Mouse (Mus musculus) common myeloid progenitor, adult 5-6 weeks (primary cell): ENCODE results near the gene Myo1f. TPM values are rescaled to one million over a fixed set of nuclear protein-coding genes. Genes with fewer than 3 reads are reported as not detected.
"Not testable (repeated sequence)": the region's sequence is repeated elsewhere in the genome, so short reads cannot be mapped to it uniquely, and the experiment has no call there.

ENCODE experiments used
- ATAC-seq: replicated peaks from 2 replicates; pipeline ENCODE4 v1.8.0; 2016; ENCODE audit warnings: low read depth, mild to moderate bottlenecking, moderate TSS enrichment, inconsistent platforms; ENCODE audit not compliant: poor library complexity, severe bottlenecking
- total RNA-seq: library from RNA; stranded (forward); fragments of 200-1000, 187-1606 nt; gene quantifications from 2 replicates; pipeline ENCODE4 v1.2.3, GENCODE M21; 2017

Gene Myo1f
- total RNA-seq, 1 experiment from 2014 or later: 75.5 TPM

DNA sequence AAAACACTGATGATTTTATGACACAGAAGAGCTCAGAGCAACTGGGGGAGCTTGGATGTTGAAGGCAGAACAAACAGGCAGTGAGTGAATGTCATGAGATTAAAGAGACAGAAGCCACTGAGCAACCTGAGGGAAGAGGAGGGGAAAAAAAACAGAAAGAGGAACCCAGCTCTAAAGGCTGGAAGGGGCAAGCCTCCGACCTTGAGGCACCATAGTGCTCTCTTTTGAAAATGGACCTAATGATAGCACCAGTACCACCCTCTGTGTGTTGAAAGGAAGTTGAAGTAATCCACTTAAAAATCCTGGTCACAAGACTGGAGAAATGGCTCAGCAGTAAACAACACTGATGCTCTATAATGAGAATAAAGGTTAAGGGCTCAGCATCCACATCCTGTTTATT lies 9.1 kb downstream of the Myo1f start:
- ATAC-seq: no peak

DNA sequence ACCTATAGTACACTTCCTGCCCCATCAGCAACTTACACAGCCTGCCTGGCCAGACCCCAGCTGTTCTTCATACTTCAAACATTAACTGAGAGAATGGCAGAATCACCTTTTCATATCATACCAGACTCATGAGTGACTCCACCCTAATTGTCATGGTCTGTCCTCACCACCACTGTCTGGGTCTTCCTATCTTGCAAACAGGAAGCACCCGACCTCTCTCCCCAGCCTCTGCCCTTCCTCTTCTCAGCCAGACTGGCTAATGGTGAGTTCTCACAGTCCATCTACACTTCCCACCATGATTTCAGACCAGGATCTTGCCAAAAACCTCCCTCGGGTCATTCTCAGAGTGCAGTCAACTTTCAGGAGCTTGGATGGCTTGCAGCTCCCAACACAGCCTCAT lies 10.7 kb downstream of the Myo1f start:
- ATAC-seq: peak; percentile 87

DNA sequence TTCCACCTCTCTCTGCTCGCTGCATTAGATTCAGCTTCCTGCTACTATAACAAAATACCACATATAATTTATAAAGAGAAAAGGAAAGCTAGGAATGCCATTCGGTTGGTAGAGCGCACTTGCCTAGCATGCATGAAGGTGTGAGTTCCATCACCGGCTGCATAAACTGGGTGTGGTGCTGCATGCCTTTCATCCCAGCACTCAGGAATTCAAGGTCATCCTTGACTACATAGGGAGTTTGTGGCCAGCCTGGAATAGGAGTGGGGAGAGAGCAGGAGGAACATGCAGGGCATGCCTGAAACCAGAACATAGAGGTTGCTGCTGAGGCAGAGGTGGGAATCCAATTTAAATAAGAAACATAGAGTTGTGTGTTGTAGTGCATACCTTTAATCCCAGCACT lies 28.6 kb downstream of the Myo1f start:
- no peak for ATAC-seq

DNA sequence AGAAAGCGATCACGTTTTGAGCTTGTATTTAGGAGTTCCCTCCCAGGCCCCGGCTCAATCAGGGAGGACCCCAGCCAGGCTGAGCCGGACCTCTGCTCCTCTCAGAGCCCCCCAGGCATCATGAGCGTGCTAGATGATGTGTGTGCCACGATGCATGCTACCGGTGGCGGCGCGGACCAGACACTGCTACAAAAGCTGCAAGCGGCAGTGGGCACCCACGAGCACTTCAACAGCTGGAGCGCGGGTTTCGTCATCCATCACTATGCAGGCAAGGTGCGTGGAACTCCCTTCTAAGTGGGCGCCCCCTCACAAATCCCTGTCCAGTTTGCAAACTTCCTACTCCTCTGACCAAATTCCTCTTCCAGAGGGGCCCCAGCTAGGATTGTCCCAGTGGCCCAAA lies 30.5 kb downstream of the Myo1f start:
- ATAC-seq: no peak

DNA sequence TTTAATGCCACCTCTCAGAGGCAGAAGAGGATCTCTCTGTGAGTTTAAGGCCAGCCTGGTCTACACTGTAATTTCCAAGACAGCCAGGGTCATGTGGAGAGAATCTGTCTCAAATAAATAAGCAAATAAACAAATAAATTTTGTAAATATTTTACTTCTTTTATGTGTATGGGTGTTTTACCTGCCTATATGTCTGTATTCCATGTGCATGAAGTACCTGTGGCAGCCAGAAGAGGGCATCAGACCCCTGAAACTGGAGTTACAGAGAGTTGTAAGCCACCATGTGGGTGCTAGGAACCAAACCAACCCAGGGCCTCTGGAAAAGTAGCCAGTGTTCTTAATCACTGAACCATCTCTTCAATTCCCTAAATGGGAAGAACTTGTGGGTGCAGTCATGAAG lies 41.8 kb downstream of the Myo1f start:
- no peak for ATAC-seq

DNA sequence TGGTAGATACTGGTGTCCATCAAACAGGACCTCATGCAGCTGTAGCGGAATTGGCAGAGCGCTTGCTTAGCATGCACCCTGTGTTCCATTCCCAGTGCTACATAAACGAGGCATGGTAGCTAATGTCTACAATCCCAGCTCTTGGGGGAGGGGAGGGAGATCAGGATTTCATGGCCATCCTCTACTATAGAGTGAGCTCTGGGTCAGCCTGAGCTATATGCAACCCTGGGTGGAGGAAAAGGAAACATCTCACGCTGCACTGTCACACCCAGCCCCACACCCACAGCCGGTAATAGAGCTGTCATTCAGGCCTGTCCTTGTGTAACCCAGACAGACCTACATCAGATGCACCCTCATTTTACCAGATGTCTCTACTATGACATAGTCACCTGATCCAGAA lies 43.0 kb downstream of the Myo1f start:
- ATAC-seq: no peak

DNA sequence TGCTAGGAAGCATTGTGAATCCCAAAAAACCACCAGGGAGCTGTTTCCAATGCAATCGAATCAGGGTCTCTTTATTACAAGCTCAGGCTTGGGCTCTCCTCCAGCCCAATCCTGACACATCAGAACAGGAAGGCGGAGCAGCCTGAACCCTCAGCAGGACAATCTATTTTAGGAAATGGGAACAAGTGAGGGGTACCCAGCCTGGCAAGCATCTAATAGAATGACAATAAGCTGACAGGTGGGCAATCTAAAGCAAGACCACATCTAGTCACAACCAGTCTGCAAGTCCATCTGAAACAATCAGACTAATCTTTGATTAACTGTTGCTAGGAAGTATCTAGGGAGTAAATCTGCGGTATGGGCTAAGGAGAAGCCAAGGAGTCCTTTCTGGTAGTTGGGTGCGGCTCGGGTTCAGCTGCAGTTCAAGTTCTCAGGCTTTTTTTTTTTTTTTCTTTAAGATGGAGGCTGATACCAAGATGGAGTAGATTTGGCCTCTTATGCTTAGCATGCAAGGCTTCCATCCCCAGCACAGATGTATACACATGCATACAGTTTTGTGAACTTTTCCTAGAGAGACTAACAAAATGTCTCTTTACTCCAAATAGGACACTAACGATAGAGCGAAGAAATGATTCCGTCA lies 44.4 kb downstream of the Myo1f start:
- no peak for ATAC-seq

DNA sequence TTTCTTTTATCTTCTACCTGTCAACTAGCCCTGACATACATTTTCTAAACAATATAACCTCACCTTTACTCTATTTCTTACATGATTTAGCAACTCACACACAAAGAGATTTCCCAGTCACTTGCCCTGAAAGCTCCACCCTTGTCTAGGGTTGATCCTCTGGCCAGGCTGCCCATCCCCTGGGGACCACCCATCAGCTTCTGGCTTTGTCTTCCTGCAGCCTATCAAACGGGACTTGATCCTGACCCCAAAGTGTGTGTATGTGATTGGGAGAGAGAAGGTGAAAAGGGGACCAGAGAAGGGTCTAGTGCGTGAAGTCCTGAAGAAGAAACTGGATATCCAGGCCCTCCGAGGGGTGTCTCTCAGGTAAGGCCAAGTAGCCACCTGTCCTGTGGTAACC lies 45.3 kb downstream of the Myo1f start:
- ATAC-seq: no peak

DNA sequence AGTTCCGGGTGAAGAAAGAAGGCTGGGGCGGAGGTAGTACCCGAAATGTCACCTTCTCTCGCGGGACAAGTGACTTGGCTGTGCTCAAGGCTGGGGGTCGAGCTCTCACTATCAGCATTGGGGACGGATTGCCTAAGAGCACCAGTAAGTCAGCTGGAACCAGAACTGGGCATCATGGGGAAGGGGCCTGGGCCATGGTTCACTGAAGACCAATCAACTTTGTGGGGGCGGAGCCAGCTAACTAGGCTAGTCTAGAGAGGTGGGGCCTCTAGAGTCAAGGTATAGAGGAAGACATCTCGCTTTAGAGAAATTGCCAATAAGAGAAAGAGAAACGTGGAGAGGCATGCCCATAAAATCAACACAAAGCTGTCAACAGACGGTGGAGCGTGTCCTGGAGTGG lies 46.4 kb downstream of the Myo1f start:
- ATAC-seq: no peak

DNA sequence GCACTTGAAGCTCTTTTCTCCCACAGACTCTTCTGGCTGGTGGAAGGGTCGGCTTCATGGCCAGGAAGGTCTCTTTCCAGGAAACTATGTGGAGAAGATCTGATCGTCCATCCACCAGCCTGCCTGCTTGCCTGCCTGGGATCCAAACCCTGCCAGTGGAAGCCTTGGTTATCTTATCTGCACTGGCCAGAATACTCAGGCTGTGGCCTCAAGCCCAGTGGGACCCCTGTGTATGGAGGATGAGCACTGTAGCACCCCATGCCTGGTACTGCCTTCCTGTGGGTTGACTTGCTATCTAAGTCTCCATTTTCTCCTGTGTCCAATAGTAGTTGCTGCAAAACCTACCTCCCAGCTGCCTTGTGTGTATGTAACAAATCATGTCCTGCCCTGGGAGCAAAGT lies 51.8 kb downstream of the Myo1f start:
- ATAC-seq: 0 out of 2 replicates have a peak, but pooled peaks have one; percentile 29

DNA sequence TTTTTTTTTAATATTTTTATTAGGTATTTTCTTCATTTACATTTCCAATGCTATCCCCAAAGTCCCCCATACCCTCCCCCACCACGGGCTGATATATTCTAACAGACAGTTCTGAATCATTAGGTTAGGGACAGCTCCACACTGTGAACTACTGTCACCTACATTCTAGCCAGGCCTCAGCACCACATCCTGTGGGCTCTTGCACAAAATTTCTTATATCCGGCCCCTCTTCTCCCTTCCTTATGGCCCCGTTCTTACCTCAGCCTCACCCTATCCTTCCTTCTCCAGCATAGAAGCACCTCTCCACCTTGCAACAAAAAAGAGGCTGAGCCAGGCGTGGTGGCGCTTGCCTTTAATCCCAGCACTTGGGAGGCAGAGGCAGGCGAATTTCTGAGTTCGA lies 55.0 kb downstream of the Myo1f start:
- no peak for ATAC-seq

DNA sequence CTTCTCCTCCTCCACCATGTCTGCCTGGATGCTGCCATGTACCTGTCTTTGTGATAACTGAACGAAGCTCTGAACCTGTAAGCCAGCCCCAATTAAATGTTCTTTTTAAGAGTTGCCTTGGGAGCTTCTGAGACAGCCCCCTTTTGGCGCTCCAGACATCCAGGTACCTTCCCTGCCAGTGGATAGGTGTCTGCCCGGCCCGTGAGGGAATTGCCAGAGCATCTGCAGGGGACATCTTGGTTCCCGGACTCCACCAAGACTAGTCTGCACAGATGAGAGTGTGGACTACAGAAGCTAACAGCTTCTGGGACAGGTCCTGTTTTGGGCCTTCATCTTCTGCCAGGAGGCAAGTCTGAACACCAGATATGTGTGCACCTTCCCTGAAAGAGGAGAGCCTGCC lies 58.2 kb downstream of the Myo1f start:
- not testable (repeated sequence) for ATAC-seq

DNA sequence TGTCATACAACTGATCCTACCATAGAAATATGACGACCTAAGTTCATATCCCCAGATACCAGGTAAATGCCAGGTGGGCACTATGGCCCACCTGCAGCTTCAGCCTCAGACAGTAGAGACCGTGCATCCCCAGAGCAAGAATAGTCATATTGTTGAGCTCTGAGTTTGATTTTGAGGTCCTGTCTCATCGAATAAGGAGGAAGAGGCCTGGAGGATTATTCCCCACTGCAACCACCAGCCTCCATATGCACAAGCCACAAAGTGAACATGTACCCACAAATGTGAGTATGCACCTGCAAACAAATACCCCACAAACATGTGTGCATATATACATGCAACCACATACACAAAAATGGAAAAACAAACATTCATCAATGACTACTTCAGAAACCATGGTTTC lies 71.8 kb downstream of the Myo1f start:
- ATAC-seq: no peak

DNA sequence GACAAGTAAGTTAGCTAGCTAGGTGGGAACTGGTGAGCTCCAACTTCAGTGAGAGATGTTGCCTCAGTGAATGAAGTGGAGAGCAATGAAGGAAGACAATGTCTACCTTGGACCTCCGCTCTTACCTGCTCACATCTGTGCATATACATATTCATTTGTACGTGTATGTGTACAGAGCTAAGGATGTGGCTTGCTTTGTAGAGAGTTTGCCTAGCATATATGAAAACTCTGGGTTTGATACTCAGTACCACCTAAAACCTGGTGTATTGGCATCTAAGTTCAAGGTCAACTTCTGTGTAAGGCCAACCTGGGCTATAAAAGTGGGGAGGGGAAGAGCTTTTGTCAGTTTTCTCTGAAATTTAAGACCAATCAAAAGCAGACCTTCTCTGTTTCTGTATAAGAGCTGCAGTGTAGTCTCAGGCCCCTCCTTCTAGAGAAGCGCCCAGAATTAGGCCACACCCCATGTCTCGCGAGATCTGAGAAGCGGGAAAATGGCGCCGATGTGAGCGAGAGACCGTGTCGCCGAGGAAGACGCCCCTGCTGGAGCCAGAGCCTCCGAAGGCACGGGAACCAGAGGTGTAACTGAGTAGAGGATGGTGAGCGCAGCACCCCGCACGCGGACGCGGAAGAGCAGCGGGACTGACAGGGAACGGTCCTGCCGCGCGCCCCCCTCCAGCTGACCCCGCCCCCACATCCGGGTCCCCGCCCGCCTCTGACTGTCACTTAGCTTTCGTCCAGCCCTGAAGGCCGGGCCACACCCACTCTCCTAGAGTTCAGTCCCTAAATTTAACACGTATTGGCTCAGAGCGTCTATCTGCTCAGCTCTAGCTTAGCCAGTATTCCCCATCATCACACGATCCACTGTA lies 73.3 kb downstream of the Myo1f start, which contains the start of gene Zfp414:
Gene Zfp414 (plus strand): TSS at position 470 of the 866 bp plus-strand sequence.
- peak; percentile 95 for ATAC-seq

DNA sequence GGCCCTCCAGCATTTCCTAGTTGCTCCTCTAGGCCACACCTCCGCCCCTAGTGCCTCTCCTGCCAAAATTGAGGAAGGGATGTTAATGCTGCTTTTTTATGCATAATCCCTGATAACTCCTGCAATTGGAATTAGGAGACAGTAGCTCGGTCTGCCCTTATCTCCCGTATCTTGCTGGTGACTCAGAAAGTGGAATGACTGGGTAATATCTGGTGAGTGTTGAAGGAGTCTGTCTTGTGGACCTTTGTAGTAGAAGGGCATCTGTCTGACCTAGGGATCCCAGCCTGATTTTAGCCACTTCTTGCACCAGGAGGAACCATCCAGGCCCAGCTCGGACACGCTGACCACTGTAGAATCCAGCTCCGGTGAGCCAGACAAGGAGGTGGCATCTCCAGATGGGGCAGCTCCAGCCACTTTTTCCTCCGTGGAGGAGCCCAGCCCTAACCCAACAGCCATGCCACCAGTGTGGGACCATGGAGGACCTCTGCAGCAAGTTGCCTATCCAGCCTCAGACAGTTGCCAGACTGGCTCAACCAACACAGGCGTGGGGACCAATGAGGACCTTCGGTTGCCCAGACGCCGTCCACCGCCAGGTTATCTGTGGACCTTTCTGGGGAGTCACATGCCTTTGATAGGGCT lies 74.1 kb downstream of the Myo1f start:
- no peak for ATAC-seq

DNA sequence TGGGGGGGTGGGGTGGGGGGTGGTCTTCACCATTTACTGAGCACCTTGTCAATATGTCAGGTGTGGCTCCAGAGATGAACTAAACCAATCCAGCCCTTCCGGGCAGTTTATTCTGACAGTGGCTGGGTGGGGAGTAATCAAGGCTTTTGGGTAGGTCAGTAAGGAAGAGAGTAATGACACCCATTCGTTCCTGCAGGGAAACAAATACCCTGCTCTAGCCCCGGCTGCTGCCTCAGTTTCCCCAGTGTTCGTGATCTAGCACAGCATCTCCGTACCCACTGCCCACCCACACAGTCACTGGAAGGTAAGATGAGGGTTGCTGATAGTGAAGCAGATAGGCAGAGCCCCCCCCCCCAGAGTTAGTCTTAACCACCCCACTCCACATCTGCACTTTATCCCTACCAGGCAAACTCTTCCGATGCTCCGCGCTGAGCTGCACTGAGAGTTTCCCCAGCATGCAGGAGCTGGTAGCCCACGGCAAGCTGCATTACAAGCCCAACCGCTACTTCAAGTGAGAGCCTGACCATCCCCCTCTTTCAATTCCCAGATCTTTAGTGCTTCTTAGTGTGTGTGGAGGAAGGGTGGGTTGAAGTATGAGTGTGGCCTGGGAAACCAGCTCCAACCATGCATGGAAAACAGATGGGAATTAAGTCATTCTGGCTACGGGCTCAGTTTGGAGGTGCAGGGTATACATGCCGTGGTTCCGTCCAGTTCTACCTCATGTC lies 74.8 kb downstream of the Myo1f start:
- ATAC-seq: no peak

DNA sequence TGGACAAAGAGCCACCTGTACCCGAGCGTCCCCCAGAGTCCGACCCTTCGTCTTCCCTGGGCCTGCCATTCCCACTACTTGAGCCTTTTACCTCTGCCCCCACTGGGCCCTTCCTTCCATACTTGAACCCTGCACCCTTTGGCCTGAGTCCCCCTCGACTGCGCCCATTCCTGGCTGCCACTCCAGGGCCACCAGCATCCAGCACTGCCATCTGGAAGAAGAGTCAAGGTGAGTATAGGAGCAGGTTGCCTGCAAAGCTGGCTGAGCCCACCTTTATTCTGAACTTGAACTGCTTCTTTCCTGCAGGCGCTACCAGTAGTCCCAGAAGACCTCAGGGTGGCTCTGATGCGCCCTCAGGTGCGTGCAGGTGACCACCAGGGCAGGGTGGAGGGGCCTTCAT lies 75.7 kb downstream of the Myo1f start:
- no peak for ATAC-seq

DNA sequence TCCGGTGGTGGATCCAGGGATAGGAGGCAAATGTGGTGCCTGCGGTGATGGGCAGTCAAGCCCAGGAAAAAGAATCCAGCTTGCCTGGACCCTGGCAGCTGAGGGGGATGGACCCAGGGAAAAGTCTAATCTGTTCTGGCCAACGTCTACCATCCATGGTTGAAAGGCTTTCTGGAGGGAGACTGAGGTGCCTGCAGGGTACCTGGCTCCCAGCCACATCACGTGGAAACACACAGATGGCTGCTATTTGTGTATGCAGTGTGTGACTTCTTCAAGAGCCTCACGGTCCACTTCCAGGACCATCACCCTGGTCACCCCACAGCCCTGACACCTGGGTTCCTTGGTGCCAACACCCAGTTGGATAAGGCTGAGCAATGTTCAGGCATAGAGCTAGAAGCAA lies 76.3 kb downstream of the Myo1f start:
- no peak for ATAC-seq

DNA sequence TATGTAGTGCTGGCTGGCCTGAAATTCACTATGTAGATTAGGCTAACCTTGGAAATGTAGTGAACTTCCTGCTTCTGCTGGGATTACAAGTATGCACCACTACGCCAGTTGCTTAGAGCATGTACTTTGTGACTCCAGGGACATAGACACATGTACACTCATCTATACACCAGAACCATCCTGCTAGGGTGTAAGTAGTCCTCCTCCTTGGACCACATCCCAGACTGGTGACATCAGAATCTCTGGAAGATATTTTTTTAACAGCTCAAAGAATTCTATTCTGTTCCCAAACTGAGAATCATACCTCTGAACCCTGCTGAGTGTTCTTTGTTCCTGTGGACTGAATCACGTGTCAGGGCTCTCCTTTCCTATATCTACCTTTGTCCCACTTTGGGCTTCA lies 81.5 kb downstream of the Myo1f start:
- ATAC-seq: no peak

DNA sequence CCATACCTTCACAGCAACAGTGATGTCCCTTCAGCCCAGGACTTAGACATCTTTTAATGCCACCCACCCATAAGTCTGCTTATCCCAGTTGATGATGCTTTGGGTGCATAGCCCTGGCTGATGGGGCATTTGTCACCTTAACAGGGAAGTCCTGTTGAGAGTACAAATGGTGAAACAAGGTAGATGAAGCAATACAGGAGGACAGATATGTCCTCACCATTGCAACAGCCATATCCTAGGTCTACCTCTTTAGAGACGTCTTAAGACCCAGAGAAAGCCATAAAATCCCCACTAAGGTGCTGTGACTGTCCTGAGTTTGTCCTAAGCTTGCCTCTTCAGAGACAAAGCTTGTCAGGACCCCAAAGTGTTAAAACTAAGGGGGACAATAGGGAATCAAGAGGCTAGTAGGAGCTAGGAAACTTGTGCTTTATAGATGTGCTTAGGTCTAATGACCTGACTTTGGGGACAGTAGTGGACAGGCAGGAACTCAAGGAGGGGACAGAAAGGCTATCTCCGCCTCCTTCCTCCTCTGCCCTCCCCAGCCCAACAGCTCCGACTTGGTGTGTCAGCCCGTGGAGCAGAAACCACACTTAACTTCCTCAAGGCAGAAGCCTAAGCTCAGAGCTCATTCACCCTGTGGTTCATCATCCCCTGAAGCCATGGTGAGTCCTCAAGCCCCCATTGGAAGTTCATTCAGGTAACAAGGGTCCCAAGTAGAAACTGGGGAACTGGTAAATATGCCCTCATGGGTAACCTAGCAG lies 82.2 kb downstream of the Myo1f start, which contains the start of gene Pram1:
Gene Pram1 (plus strand): TSS at position 541 of the 761 bp plus-strand sequence.
- peak; percentile 53 for ATAC-seq
